Mouse (Mus musculus) ES-Bruce4 (cell line): ENCODE measurements at regions not wholly inside any gene's neighbourhood (a gene's known extent, or its start where the extent isn't known, plus 50 kb on each side); places are given as distances from the start of the nearest gene placed in this dataset.
A peak's percentile ranks its signal among the peaks of the same experiment; 100 is the strongest.
"Not testable (repeated sequence)": the region's sequence is repeated elsewhere in the genome, so short reads cannot be mapped to it uniquely, and the experiment has no call there.

Source experiments
- H3K27ac ChIP-seq: 2 replicates; pipeline ENCODE4 v1.5.1; 2012; ENCODE audit warnings: low read length, inconsistent platforms; ENCODE audit not compliant: insufficient read depth
- H3K27me3 ChIP-seq: 2 replicates; pipeline ENCODE4 v1.6.1; 2012; ENCODE audit warnings: mild to moderate bottlenecking, low read length, inconsistent platforms; ENCODE audit not compliant: control insufficient read depth, poor library complexity, insufficient read depth, severe bottlenecking
- H3K36me3 ChIP-seq: 2 replicates; pipeline ENCODE4 v1.6.1; 2012; ENCODE audit warnings: inconsistent platforms, mild to moderate bottlenecking, low read length, moderate library complexity; ENCODE audit not compliant: control insufficient read depth, poor library complexity, insufficient read depth, severe bottlenecking
- H3K4me1 ChIP-seq: one replicate; pipeline ENCODE4 v1.8.1; 2011; ENCODE audit warnings: low read length; ENCODE audit not compliant: control insufficient read depth, insufficient read depth
- H3K4me3 ChIP-seq: 2 replicates; pipeline ENCODE4 v1.5.1; 2011; ENCODE audit warnings: low read depth, mild to moderate bottlenecking, low read length
- H3K9ac ChIP-seq: 2 replicates; pipeline ENCODE4 v1.6.1; 2012; ENCODE audit warnings: low read depth, mild to moderate bottlenecking, inconsistent platforms; ENCODE audit not compliant: poor library complexity, severe bottlenecking
- H3K9me3 ChIP-seq: replicated peaks from 2 replicates; pipeline ENCODE4 v1.6.1; 2012; ENCODE audit warnings: mild to moderate bottlenecking, low read length, inconsistent platforms; ENCODE audit not compliant: control insufficient read depth, poor library complexity, insufficient read depth, severe bottlenecking
- CTCF ChIP-seq: IDR thresholded peaks from one replicate; pipeline ENCODE4 v1.8.1; 2011; ENCODE audit warnings: low read depth, low read length

DNA sequence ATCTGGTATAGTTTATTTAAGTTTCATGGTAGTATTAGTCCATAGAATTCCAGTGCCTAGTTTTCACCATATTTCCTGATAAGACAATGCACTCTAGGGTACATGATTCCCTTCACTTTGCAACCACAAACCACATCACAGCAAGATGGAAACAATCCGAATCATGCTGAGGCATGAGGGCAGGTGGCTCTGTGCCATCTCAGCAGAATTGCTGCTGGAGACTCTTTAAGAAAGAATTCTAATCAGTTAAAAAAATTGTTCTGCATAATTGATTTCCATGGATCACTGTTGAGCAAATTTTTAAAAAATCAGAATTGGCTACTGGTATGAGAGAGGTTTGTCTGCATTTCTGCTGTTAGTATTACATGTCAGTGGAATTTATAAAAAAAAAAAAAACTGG lies 1451.1 kb upstream of the Pcdh20 start:
- Histone ChIP-seq H3K4me3 (no peak overlapping the region), H3K9me3 (no peaks in the 10 kb centered on the region), H3K27me3 (no peaks in the 10 kb centered on the region), H3K4me1 (no peaks in the 10 kb centered on the region), H3K27ac (no peak overlapping the region), H3K9ac (no peak overlapping the region), H3K36me3 (no peaks in the 10 kb centered on the region)
- no peak for TF ChIP-seq CTCF

DNA sequence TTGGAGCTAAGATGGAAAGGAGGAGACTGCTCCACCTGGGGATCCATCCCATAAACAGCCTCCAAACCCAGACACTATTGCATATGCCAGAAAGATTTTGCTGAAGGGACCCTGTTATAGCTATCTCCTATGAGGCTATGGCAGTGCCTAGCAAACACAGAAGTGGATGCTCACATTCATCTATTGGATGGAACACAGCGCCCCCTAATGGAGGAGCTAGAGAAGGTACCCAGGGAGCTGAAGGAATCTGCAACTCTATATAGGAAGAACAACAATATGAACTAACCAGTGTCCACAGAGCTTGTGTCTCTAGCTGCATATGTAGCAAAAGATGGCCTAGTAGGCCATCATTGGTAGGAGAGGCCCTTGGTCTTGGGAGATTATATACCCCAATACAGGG lies 1449.4 kb upstream of the Pcdh20 start:
- not testable (repeated sequence) for H3K4me1 ChIP-seq, H3K9me3 ChIP-seq, H3K4me3 ChIP-seq, H3K9ac ChIP-seq, H3K36me3 ChIP-seq, H3K27ac ChIP-seq, H3K27me3 ChIP-seq

DNA sequence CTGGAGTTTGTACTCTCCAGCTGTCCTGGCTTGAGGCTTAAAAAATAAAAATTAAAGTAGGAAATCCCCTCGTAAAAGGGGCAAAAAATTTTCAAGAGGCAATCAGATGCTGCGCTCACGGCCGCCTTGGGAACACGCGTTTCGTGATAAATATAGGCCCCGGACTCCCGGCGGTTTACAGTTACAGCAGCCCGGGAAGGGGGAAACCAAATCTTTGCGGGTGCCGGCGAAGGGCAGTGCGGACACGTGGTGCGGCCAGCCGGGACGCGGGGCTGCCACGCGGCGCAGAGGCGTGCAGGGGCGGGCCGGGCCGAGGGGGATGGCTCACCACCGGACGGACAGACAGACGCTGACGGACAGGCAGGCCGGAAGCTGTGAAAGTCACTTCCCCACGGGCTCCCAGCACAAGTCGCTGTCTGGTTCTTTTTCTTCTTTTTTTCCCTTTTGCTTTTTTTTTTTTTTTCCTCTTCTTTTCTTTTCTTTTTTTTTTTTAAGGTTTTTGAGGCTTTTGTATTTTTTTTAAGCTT lies 1427.6 kb upstream of the Pcdh20 start:
- H3K36me3 ChIP-seq, H3K27ac ChIP-seq, H3K4me1 ChIP-seq, H3K4me3 ChIP-seq, H3K9ac ChIP-seq, H3K27me3 ChIP-seq: not testable (repeated sequence)
- H3K9me3 ChIP-seq: peaks cover 10% of the 10 kb centered on the region

DNA sequence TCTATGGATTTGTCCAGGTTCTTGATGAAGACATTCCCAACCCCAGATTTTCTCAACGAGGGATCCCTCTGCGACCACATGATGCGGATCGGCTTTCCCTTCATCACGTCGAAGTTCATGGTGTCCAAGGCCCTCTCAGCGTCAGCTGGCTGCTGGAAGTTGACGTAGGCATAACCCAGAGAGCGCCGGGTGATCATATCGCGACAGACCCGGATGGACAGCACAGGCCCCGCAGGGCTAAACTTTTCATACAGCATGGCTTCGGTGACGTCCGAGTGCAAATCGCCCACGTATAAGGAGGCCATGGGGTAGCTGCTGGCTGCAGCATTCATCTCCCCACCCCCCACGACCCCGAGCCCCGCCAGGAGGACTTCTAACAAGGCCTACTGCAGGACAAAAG lies 1426.9 kb upstream of the Pcdh20 start:
- not testable (repeated sequence) for H3K4me3 ChIP-seq, H3K27ac ChIP-seq, H3K27me3 ChIP-seq, H3K4me1 ChIP-seq, H3K9ac ChIP-seq, H3K36me3 ChIP-seq
- peaks cover 10% of the 10 kb centered on the region for H3K9me3 ChIP-seq

DNA sequence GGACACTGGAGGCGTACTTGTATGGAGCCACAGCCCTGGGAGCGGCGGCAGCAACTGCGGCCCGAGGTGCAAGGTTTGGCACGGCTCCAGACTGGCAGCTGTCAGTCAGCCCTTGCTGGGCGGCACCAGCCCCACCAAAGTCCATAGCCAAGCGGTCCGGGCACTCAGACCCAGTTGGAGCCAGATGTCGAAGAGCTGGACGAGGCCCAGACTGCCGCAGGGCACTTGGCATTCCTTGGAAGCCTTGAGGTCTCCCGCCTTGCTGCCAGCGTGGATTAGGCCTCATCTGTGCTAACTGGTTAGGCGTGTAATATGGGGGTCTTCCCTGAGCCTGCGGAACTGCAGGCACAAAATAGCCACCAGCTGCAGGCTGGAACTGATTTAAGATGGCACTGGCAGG lies 1425.7 kb upstream of the Pcdh20 start:
- H3K36me3 ChIP-seq, H3K4me1 ChIP-seq, H3K27ac ChIP-seq, H3K9ac ChIP-seq, H3K27me3 ChIP-seq: not testable (repeated sequence)
- Histone ChIP-seq H3K4me3 (peak overlapping the region; percentile 26; the same call in 1 of the 2 replicates), H3K9me3 (peaks cover 10% of the 10 kb centered on the region)
